Mouse (Mus musculus): ENCODE measurements around the gene Prepl.

GRCm38 (mm10) chr17:85100232-85100631, 10.2 kb upstream of the Prepl start:
- TF ChIP-seq CTCF (IDR thresholded peaks at IDR 0.05; ENCODE audit: control insufficient read depth, insufficient read depth, insufficient read length), result no peak
- TF ChIP-seq USF1 (IDR thresholded peaks at IDR 0.05; ENCODE audit: low read depth), result no peak
- no peak for TF ChIP-seq MAX (IDR thresholded peaks at IDR 0.05)
- TF ChIP-seq MYOD1 (IDR thresholded peaks at IDR 0.05; ENCODE audit: control insufficient read depth, insufficient read length, low read depth), result no peak

Measured in C2C12 (cell line).